ENCODE assay signal across 37 mouse cellular contexts in the genomic region with DNA sequence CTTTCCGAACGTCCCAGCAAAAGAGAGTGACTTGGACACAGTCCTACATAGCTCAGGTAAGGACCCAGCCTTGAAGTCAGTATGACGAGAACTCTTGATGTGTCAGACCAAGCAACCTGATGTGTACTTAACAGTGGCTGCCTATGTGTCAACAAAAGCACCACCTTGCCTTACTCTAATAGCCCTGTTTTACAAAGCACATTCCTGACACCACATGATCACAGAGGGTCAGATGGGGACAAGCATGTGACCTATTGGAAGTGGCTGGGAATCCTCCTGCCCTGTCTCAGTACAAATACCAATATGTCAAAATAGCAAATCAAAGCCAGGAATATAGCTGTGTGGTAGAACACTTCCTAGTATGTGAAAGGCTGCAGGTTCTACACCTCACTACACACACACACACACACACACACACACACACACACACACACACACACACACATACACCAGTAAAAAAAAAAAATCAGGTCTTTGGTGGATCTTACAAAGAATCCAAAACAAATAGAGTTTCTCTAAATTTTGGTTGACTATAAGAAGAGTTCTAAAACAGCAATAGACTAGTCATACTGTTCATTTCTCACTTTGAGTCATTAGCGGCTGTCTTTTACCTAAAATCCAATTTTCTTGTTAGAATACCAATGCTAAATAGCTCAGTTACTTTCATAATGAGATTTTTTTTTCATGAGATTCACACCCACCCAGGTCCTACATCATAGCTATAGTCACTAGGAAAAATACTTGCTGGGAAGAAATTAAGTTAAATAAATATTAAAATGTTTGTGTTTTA. TPM values are rescaled to one million over a fixed set of nuclear protein-coding genes. Genes with fewer than 3 reads are reported as not detected.
A peak's percentile ranks its signal among the peaks of the same experiment; 100 is the strongest.
DNase-seq lines count a peak whose midpoint lies in the region; ATAC-seq and TF ChIP-seq lines count a peak whose summit lies in the region.
"Had no signal": no experiment of that assay in that cellular context is flagged by ENCODE, and none has a peak within 500 bp of the region (broad histone marks: within the 10 kb centered on the region; RNA-seq: fewer than 3 reads in every experiment).

No protein-coding gene starts in this region.

- no peak overlapping the region for H3K9ac ChIP-seq in intestine, postnatal 0 days (ENCODE audit: low read depth, low read length)
- H3K9ac ChIP-seq in intestine, embryonic 16.5 days (ENCODE audit: low read depth, low read length), result no peak overlapping the region
- no peak overlapping the region for H3K9ac ChIP-seq in liver, postnatal 0 days (replicated peaks)
- no peak overlapping the region for H3K9ac ChIP-seq in liver, embryonic 12.5 days
- H3K9ac ChIP-seq in stomach, embryonic 14.5 days (replicated peaks; ENCODE audit: low read depth, low read length), result no peak overlapping the region
- H3K9ac ChIP-seq: embryonic facial prominence, embryonic 13.5 days; heart, embryonic 12.5 days; hindbrain, embryonic 14.5 days; liver, embryonic 15.5 days; lung, embryonic 15.5 days; midbrain, embryonic 12.5 days; neural tube, embryonic 12.5 days had no signal

- no peaks in the 10 kb centered on the region for H3K27me3 ChIP-seq in intestine, postnatal 0 days (replicated peaks; ENCODE audit: control insufficient read depth, insufficient read depth, low read length)
- H3K27me3 ChIP-seq in intestine, embryonic 16.5 days (replicated peaks; ENCODE audit: control insufficient read depth, insufficient read depth, low read length), result no peaks in the 10 kb centered on the region
- no peaks in the 10 kb centered on the region for H3K27me3 ChIP-seq in liver, postnatal 0 days (ENCODE audit: insufficient read depth, low read length)
- H3K27me3 ChIP-seq in liver, embryonic 12.5 days (replicated peaks), result no peaks in the 10 kb centered on the region
- H3K27me3 ChIP-seq in stomach, embryonic 14.5 days (ENCODE audit: control insufficient read depth, insufficient read depth, low read length), result no peaks in the 10 kb centered on the region
- H3K27me3 ChIP-seq: embryonic facial prominence, embryonic 13.5 days; heart, embryonic 12.5 days; liver, embryonic 15.5 days; lung, embryonic 15.5 days; megakaryocyte, embryonic 14.5 days; midbrain, embryonic 12.5 days; neural tube, embryonic 12.5 days had no signal

- H3K4me3 ChIP-seq in intestine, postnatal 0 days (ENCODE audit: low read depth, low read length), result no peak overlapping the region
- no peak overlapping the region for H3K4me3 ChIP-seq in intestine, embryonic 16.5 days (ENCODE audit: low read length)
- H3K4me3 ChIP-seq in liver, postnatal 0 days (ENCODE audit: low read depth, low read length), result no peak overlapping the region
- no peak overlapping the region for H3K4me3 ChIP-seq in liver, embryonic 12.5 days
- no peak overlapping the region for H3K4me3 ChIP-seq in stomach, embryonic 14.5 days (ENCODE audit: low read depth, low read length)
- H3K4me3 ChIP-seq: embryonic facial prominence, embryonic 13.5 days; erythroblast, embryonic 14.5 days; gastrocnemius, adult 2 months; heart, adult 2 months; heart, embryonic 12.5 days; liver, embryonic 15.5 days; lung, embryonic 15.5 days; megakaryocyte, embryonic 14.5 days; midbrain, embryonic 12.5 days; myocyte; neural tube, embryonic 12.5 days had no signal

- H3K4me1 ChIP-seq in intestine, postnatal 0 days (replicated peaks; ENCODE audit: control insufficient read depth, insufficient read depth, low read length), result no peaks in the 10 kb centered on the region; the same call in 1 of the 2 replicates
- H3K4me1 ChIP-seq in intestine, embryonic 16.5 days (ENCODE audit: control insufficient read depth, insufficient read depth, low read length), result peaks cover 14% of the 10 kb centered on the region
- H3K4me1 ChIP-seq in liver, postnatal 0 days (ENCODE audit: insufficient read depth), result no peaks in the 10 kb centered on the region
- H3K4me1 ChIP-seq in liver, embryonic 12.5 days, result no peaks in the 10 kb centered on the region
- H3K4me1 ChIP-seq in stomach, embryonic 14.5 days (ENCODE audit: control insufficient read depth, insufficient read depth, low read length), result 0 out of 2 replicates have a peak, but pooled peaks cover 7% of the 10 kb centered on the region
- H3K4me1 ChIP-seq: embryonic facial prominence, embryonic 13.5 days; heart, embryonic 12.5 days; liver, embryonic 15.5 days; megakaryocyte, embryonic 14.5 days; midbrain, embryonic 12.5 days; neural tube, embryonic 12.5 days had no signal

- no peak for TF ChIP-seq EP300 in liver, postnatal 0 days (IDR thresholded peaks at IDR 0.05; ENCODE audit: low read depth)

- DNase-seq in liver, postnatal 0 days, result no peak
- DNase-seq in right cerebral cortex, postnatal 36 days (ENCODE audit: low spot score in 2 of 2), result no peak
- DNase-seq: adrenal gland, adult 2 months; cerebellum, adult 8-10 months; cerebellum, postnatal 36 days; embryo, embryonic 11 days; gastrocnemius, adult 2 months; gastrocnemius, postnatal 36 days; heart, adult 2 months; layer of hippocampus, postnatal 36 days; left cerebral cortex, postnatal 4 days; lung, postnatal 4 days; right cerebral cortex, adult 18-20 months; thymus, adult 18-20 months; thymus, postnatal 25 days had no signal

- no peak overlapping the region for H3K4me2 ChIP-seq in intestine, postnatal 0 days (replicated peaks; ENCODE audit: low read depth)
- no peak overlapping the region for H3K4me2 ChIP-seq in intestine, embryonic 16.5 days (ENCODE audit: low read depth, low read length)
- no peak overlapping the region for H3K4me2 ChIP-seq in liver, postnatal 0 days (ENCODE audit: low read depth, low read length)
- H3K4me2 ChIP-seq in liver, embryonic 12.5 days, result no peak overlapping the region
- H3K4me2 ChIP-seq in stomach, embryonic 14.5 days (replicated peaks; ENCODE audit: low read depth, low read length), result no peak overlapping the region
- H3K4me2 ChIP-seq: embryonic facial prominence, embryonic 13.5 days; heart, embryonic 12.5 days; hindbrain, embryonic 14.5 days; liver, embryonic 15.5 days; lung, embryonic 15.5 days; midbrain, embryonic 12.5 days; neural tube, embryonic 12.5 days had no signal

- H3K9me3 ChIP-seq in intestine, postnatal 0 days (ENCODE audit: control insufficient read depth), result no peaks in the 10 kb centered on the region
- no peaks in the 10 kb centered on the region for H3K9me3 ChIP-seq in intestine, embryonic 16.5 days (ENCODE audit: control insufficient read depth, low read length)
- H3K9me3 ChIP-seq in liver, postnatal 0 days (ENCODE audit: low read length), result no peaks in the 10 kb centered on the region
- no peaks in the 10 kb centered on the region for H3K9me3 ChIP-seq in liver, embryonic 12.5 days (replicated peaks)
- H3K9me3 ChIP-seq in stomach, embryonic 14.5 days (ENCODE audit: control insufficient read depth, low read depth, low read length), result no peaks in the 10 kb centered on the region
- H3K9me3 ChIP-seq: embryonic facial prominence, embryonic 13.5 days; liver, embryonic 15.5 days; lung, embryonic 15.5 days; midbrain, embryonic 12.5 days; neural tube, embryonic 12.5 days had no signal

- H3K27ac ChIP-seq in intestine, postnatal 0 days (ENCODE audit: low read depth, low read length), result no peak overlapping the region
- no peak overlapping the region; the same call in 1 of the 2 replicates for H3K27ac ChIP-seq in intestine, embryonic 16.5 days (ENCODE audit: low read length)
- no peak overlapping the region for H3K27ac ChIP-seq in liver, postnatal 0 days (ENCODE audit: low read depth)
- no peak overlapping the region for H3K27ac ChIP-seq in liver, embryonic 12.5 days
- no peak overlapping the region for H3K27ac ChIP-seq in stomach, embryonic 14.5 days (ENCODE audit: low read length)
- H3K27ac ChIP-seq: embryonic facial prominence, embryonic 13.5 days; gastrocnemius, adult 2 months; heart, adult 2 months; hindbrain, embryonic 14.5 days; liver, embryonic 15.5 days; lung, embryonic 15.5 days; midbrain, embryonic 12.5 days; neural tube, embryonic 12.5 days had no signal

- TF ChIP-seq CTCF in intestine, postnatal 0 days (IDR thresholded peaks at IDR 0.05; ENCODE audit: low read depth), result no peak
- no peak for TF ChIP-seq CTCF in liver, postnatal 0 days (IDR thresholded peaks at IDR 0.05; ENCODE audit: low read depth)

- H3K36me3 ChIP-seq in intestine, postnatal 0 days (ENCODE audit: control insufficient read depth, insufficient read depth), result no peaks in the 10 kb centered on the region
- H3K36me3 ChIP-seq in intestine, embryonic 16.5 days (ENCODE audit: control insufficient read depth, insufficient read depth, low read length), result no peaks in the 10 kb centered on the region
- H3K36me3 ChIP-seq in liver, postnatal 0 days (replicated peaks; ENCODE audit: insufficient read depth, low read length), result no peaks in the 10 kb centered on the region
- H3K36me3 ChIP-seq in liver, embryonic 12.5 days, result no peaks in the 10 kb centered on the region
- no peaks in the 10 kb centered on the region for H3K36me3 ChIP-seq in stomach, embryonic 14.5 days (ENCODE audit: control insufficient read depth, insufficient read depth, low read length)
- H3K36me3 ChIP-seq: embryonic facial prominence, embryonic 13.5 days; heart, embryonic 12.5 days; liver, embryonic 15.5 days; lung, embryonic 15.5 days; midbrain, embryonic 12.5 days; neural tube, embryonic 12.5 days had no signal

- WGBS in intestine, postnatal 0 days, result 68% methylated on average over 4 of the region's 4 CpGs
- WGBS in intestine, embryonic 16.5 days, result 84% methylated on average over 4 of the region's 4 CpGs
- 74% methylated on average over 4 of the region's 4 CpGs for WGBS in liver, postnatal 0 days (ENCODE audit: insufficient replicate concordance)
- 66% methylated on average over 4 of the region's 4 CpGs for WGBS in liver, embryonic 12.5 days (ENCODE audit: insufficient replicate concordance)
- 88% methylated on average over 4 of the region's 4 CpGs for WGBS in stomach, embryonic 14.5 days

- ATAC-seq in intestine, postnatal 0 days, result peak; percentile 65
- ATAC-seq in intestine, embryonic 16.5 days, result no peak
- ATAC-seq in liver, postnatal 0 days, result peak; percentile 53; the same call in 1 of the 2 replicates
- no peak for ATAC-seq in liver, embryonic 12.5 days
- 0 out of 2 replicates have a peak, but pooled peaks have one; percentile 71 for ATAC-seq in stomach, embryonic 14.5 days (ENCODE audit: insufficient number of reproducible peaks, insufficient read depth, low FRiP score, low read depth)
- ATAC-seq in erythroblast, adult 5-6 weeks (replicated peaks; ENCODE audit: low FRiP score, poor library complexity, severe bottlenecking), result no peak
- ATAC-seq: activated CD4-positive, CD25-positive, alpha-beta regulatory T cell, adult 4 months; forebrain, embryonic 16.5 days had no signal

RNA-seq across cellular contexts. Expression of a gene that starts 48.6 kb away (rescaled TPM):
- polyA plus RNA-seq in intestine, postnatal 0 days (2015; fragmentation: Nextera tagmentation; extraction: Ambion mirVana), result 29.5 and 30.4 TPM in 2 replicates
- 14.2 and 16.1 TPM in 2 replicates for polyA plus RNA-seq in intestine, embryonic 16.5 days (2015; fragmentation: Nextera tagmentation; extraction: Ambion mirVana)
- 3.3 and 3.6 TPM in 2 replicates for polyA plus RNA-seq in liver, postnatal 0 days (2015; fragmentation: Nextera tagmentation; extraction: Ambion mirVana)
- polyA plus RNA-seq in liver, embryonic 12.5 days (2016; fragmentation: Nextera tagmentation; extraction: Ambion mirVana), result 0.35 and 0.49 TPM in 2 replicates
- polyA plus RNA-seq in stomach, embryonic 14.5 days (2014; fragmentation: Nextera tagmentation; extraction: Ambion mirVana), result 0.36 and 0.43 TPM in 2 replicates
- total RNA-seq in erythroblast, adult 5-6 weeks (2015; ENCODE audit: low replicate concordance), result not detected in 2 replicates
- total RNA-seq in erythroblast, adult 5-6 weeks (2017; ENCODE audit: low replicate concordance), result not detected in 2 replicates
- total RNA-seq: gastrocnemius, postnatal 36 days; hematopoietic stem cell, adult 5-6 weeks; layer of hippocampus, postnatal 36 days had no signal
- polyA plus RNA-seq: adrenal gland, adult 2 months; embryonic facial prominence, embryonic 13.5 days; erythroblast, embryonic 14.5 days; forebrain, embryonic 11.5 days; myocyte; neural tube, embryonic 12.5 days had no signal

RNA-seq across cellular contexts. Expression of a gene that starts 55.2 kb away (rescaled TPM):
- polyA plus RNA-seq in intestine, postnatal 0 days (2015; fragmentation: Nextera tagmentation; extraction: Ambion mirVana), result 1.2 and 1.8 TPM in 2 replicates
- 5.9 and 14.1 TPM in 2 replicates for polyA plus RNA-seq in intestine, embryonic 16.5 days (2015; fragmentation: Nextera tagmentation; extraction: Ambion mirVana)
- 4,762 and 5,621 TPM in 2 replicates for polyA plus RNA-seq in liver, postnatal 0 days (2015; fragmentation: Nextera tagmentation; extraction: Ambion mirVana)
- polyA plus RNA-seq in liver, embryonic 12.5 days (2016; fragmentation: Nextera tagmentation; extraction: Ambion mirVana), result 170 and 179 TPM in 2 replicates
- polyA plus RNA-seq in stomach, embryonic 14.5 days (2014; fragmentation: Nextera tagmentation; extraction: Ambion mirVana), result 0.95 TPM in 1 of 2 replicates, not detected in the other
- not detected in 2 replicates for total RNA-seq in erythroblast, adult 5-6 weeks (2015; ENCODE audit: low replicate concordance)
- total RNA-seq in erythroblast, adult 5-6 weeks (2017; ENCODE audit: low replicate concordance), result not detected in 2 replicates
- total RNA-seq: gastrocnemius, adult 2 months; heart, adult 2 months; hematopoietic stem cell, adult 5-6 weeks; layer of hippocampus, postnatal 36 days; left cerebral cortex, postnatal 4 days; midbrain, postnatal 0 days had no signal
- polyA plus RNA-seq: activated CD4-positive, CD25-positive, alpha-beta regulatory T cell, adult 4 months; embryonic facial prominence, embryonic 13.5 days; erythroblast, embryonic 14.5 days; forebrain, embryonic 11.5 days; hindbrain, embryonic 14.5 days; intestine, embryonic 14.5 days; large intestine, adult 2 months; midbrain, embryonic 12.5 days; myocyte; neural tube, embryonic 12.5 days had no signal

Comparison
In these comparisons a context has a peak if more than half of its experiments do, and no peak if none do; other contexts are left out.
1. ATAC-seq: peak in intestine, postnatal 0 days (single experiment), liver, postnatal 0 days (single experiment) and stomach, embryonic 14.5 days (single experiment); none in intestine, embryonic 16.5 days (single experiment), liver, embryonic 12.5 days (single experiment) and erythroblast, adult 5-6 weeks (single experiment).
2. RNA of a gene that starts 55.2 kb away (polyA plus RNA-seq): 4,762 to 5,621 TPM in liver, postnatal 0 days; 170 to 179 TPM in liver, embryonic 12.5 days, 5.9 to 14.1 TPM in intestine, embryonic 16.5 days, 1.2 to 1.8 TPM in intestine, postnatal 0 days and 0.95 TPM in stomach, embryonic 14.5 days; every median in the first group is over 10 times any median in the second.